Mouse (Mus musculus) liver, postnatal 0 days (tissue): ENCODE measurements around the gene Ankrd2. TPM values are rescaled to one million over a fixed set of nuclear protein-coding genes. Genes with fewer than 3 reads are reported as not detected.

Source experiments
- ATAC-seq: fragments of 200-750 bp; cut with Nextera tagmentation; 2 replicates; pipeline ENCODE4 v1.8.0; 2017; ENCODE audit warnings: mild to moderate bottlenecking, moderate library complexity
- DNase-seq: peaks from one replicate; pipeline ENCODE4 v3.0.0-alpha.2; 2016
- H3K27ac ChIP-seq: fragments of 300-500 bp; sonication (generic); 2 replicates; pipeline ENCODE4 v1.5.1; 2014; ENCODE audit warnings: antibody characterized with exemption, moderate library complexity, mild to moderate bottlenecking, low read depth
- H3K27me3 ChIP-seq: fragments of 300-500 bp; sonication (generic); 2 replicates; pipeline ENCODE4 v1.6.1; 2014; ENCODE audit warnings: low read length, control low read depth, mixed read lengths; ENCODE audit not compliant: insufficient read depth
- H3K36me3 ChIP-seq: fragments of 300-500 bp; sonication (generic); replicated peaks from 2 replicates; pipeline ENCODE4 v1.6.1; 2014; ENCODE audit warnings: mild to moderate bottlenecking, control low read depth, low read length, moderate library complexity, mixed read lengths; ENCODE audit not compliant: insufficient read depth
- H3K4me1 ChIP-seq: fragments of 300-500 bp; sonication (generic); 2 replicates; pipeline ENCODE4 v1.6.1; 2014; ENCODE audit warnings: antibody characterized with exemption, mild to moderate bottlenecking, control low read depth; ENCODE audit not compliant: insufficient read depth
- H3K4me2 ChIP-seq: fragments of 300-500 bp; sonication (generic); 2 replicates; pipeline ENCODE4 v1.6.1; 2014; ENCODE audit warnings: low read depth, mild to moderate bottlenecking, low read length, moderate library complexity, mixed read lengths
- H3K4me3 ChIP-seq: fragments of 300-500 bp; sonication (generic); 2 replicates; pipeline ENCODE4 v1.5.1; 2014; ENCODE audit warnings: low read depth, low read length
- H3K9ac ChIP-seq: fragments of 300-500 bp; sonication (generic); replicated peaks from 2 replicates; pipeline ENCODE4 v1.6.1; 2014; ENCODE audit warnings: mild to moderate bottlenecking, moderate library complexity
- H3K9me3 ChIP-seq: fragments of 300-500 bp; sonication (generic); 2 replicates; pipeline ENCODE4 v1.6.1; 2016; ENCODE audit warnings: mild to moderate bottlenecking, control low read depth, low read length, mixed read lengths
- CTCF ChIP-seq: sonication (generic); IDR thresholded peaks from 2 replicates; pipeline ENCODE4 v1.5.1; 2016; ENCODE audit warnings: antibody characterized with exemption, low read depth
- EP300 ChIP-seq: IDR thresholded peaks from 2 replicates; pipeline ENCODE4 v1.6.1; 2016; ENCODE audit warnings: antibody characterized with exemption, low read depth, mild to moderate bottlenecking
- WGBS: fragments of 180-500 bp; shearing (Covaris S2); extraction: QIAGEN DNeasy Blood & Tissue Kit; methylation state at CpG from one replicate; pipeline ENCODE4 v1.1.7; 2014; ENCODE audit not compliant: insufficient replicate concordance; 5-methylcytosine and 5-hydroxymethylcytosine counted together
- polyA plus RNA-seq: library from polyadenylated mRNA; unstranded; fragments of >200 nt; fragmentation: Nextera tagmentation; extraction: Ambion mirVana; gene quantifications from 2 replicates; pipeline ENCODE4 v1.2.1, GENCODE M21; 2015

The Ankrd2 gene
- polyA plus RNA-seq, 1 experiment from 2014 or later = 0.22 TPM

DNA sequence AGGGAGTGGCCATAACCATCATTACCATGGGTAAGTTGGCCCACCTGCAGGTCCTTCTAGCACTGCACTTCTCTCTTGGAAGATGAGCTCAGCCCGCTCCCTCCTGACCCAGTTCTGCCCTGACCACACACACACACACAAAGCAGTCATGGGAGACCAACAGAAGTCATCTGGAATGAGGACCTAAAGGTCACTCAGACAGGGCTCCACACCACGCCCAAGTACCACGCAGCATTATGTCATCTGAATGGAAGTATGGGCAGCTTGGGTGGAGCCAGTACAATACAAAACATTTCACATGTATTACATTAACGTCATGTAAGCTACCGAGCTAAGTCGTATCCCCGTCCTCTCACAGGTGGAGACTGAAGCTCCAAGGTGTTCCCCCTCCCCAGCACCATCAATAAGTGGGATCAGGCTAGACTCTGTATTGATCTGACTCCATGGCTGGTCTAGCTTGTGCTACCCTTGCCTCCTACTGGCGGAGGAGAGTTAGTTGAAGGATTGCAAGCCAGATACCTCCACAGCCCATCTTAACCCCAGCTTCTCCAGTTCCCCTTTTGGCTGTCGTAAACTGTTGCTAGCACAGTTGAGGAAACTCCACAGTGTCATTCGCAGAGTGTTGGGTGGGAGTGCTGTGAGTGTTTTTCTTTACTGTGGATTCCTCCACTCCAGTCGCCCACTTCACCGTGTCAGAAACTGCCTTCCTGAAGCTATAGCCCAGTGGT, 34.4 kb upstream of the Ankrd2 start:
- H3K9ac ChIP-seq = no peak overlapping the region
- no peak overlapping the region for H3K4me2 ChIP-seq
- H3K9me3 ChIP-seq = no peaks in the 10 kb centered on the region
- ATAC-seq (peak; percentile 13; the same call in 1 of the 2 replicates), DNase-seq (no peak)
- H3K27me3 ChIP-seq = no peaks in the 10 kb centered on the region
- WGBS = 68% methylated on average over 12 of the region's 12 CpGs
- H3K4me1 ChIP-seq = peaks cover 27% of the 10 kb centered on the region
- no peak overlapping the region for H3K4me3 ChIP-seq
- peak overlapping the region; percentile 73; the same call in 1 of the 2 replicates for H3K27ac ChIP-seq
- peak; percentile 13; the same call in 1 of the 2 replicates for TF ChIP-seq CTCF
- no peak for TF ChIP-seq EP300
- no peaks in the 10 kb centered on the region for H3K36me3 ChIP-seq

DNA sequence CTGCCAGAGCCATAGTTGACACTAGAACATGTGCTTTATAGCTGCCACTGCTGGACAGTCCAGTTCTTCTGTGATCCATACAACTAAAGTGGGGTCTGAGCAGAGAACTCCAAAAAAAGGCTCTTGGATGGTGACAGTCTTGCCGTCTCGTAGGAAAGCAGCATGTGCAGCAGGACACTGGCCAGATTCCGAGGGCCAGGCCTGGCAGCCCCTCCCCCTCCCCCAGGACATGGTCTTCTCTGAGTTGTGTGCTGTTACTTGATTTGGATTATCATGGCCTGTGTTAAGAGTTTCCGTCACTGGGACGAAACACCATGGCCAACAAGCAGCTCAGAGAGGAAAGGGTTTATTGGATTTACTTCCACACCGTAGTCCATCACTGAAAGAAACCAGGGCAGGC, 31.5 kb upstream of the Ankrd2 start:
- Histone ChIP-seq H3K27ac (no peak overlapping the region), H3K4me2 (no peak overlapping the region), H3K36me3 (no peaks in the 10 kb centered on the region), H3K27me3 (no peaks in the 10 kb centered on the region), H3K4me1 (peaks cover 40% of the 10 kb centered on the region), H3K9me3 (no peaks in the 10 kb centered on the region), H3K9ac (no peak overlapping the region), H3K4me3 (no peak overlapping the region)
- no peak for TF ChIP-seq CTCF
- no peak for TF ChIP-seq EP300
- WGBS = 64% methylated on average over 6 of the region's 6 CpGs
- no peak for DNase-seq
- no peak for ATAC-seq

DNA sequence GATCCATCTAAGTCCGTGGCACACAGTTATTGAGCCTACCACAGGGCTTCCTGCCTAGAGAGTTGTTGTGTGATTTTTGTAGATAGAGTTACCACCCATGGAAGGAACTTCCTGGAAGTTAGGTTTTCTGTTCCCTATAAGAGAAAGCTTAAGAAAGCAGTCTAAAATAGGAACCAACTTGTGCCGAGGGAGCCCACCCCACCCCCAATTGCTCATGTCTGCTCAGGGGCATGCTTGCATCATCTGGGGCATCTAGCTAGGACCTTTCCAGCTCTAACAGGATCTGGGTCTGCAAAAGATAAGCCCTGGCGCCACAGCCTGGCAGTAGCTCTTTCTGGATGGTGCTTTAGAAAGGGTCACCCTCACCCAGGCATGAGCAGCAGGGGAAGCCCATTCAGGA, 30.2 kb upstream of the Ankrd2 start:
- Histone ChIP-seq H3K4me2 (peak overlapping the region; percentile 24; the same call in 1 of the 2 replicates), H3K27ac (peak overlapping the region; percentile 67), H3K36me3 (no peaks in the 10 kb centered on the region), H3K4me1 (peaks cover 37% of the 10 kb centered on the region), H3K27me3 (no peaks in the 10 kb centered on the region), H3K9me3 (no peaks in the 10 kb centered on the region), H3K9ac (no peak overlapping the region), H3K4me3 (no peak overlapping the region)
- no peak for TF ChIP-seq EP300
- no peak for TF ChIP-seq CTCF
- WGBS = 12% methylated on average over 3 of the region's 3 CpGs
- DNase-seq (peak; percentile 43), ATAC-seq (peak; percentile 40; the same call in 1 of the 2 replicates)

DNA sequence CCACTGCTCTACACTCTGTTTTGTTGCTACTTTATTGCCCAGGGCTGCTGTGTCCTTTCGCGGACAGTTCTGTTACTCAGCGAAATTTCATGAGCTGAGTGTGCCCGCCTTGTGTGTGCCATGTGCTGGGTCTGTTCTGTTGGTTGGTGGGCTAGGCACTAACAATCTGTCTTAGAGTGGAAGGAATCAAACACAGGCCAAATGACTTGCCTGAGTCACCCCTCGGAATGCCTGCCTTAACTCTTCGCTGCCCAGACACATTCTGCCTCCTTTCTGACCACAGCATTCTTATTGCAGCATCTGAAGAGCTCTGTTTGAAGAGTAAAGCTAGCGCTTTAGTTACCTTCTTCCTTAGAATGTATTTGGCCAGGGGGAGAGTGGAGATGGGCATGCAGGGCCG, 29.2 kb upstream of the Ankrd2 start:
- no peak overlapping the region for H3K27ac ChIP-seq
- no peak overlapping the region for H3K4me3 ChIP-seq
- H3K9me3 ChIP-seq = no peaks in the 10 kb centered on the region
- H3K4me1 ChIP-seq = peaks cover 37% of the 10 kb centered on the region
- no peaks in the 10 kb centered on the region for H3K36me3 ChIP-seq
- H3K27me3 ChIP-seq = no peaks in the 10 kb centered on the region
- DNase-seq (no peak), ATAC-seq (no peak)
- no peak overlapping the region for H3K9ac ChIP-seq
- TF ChIP-seq EP300 (no peak), CTCF (no peak)
- 67% methylated on average over 8 of the region's 8 CpGs for WGBS
- no peak overlapping the region for H3K4me2 ChIP-seq

DNA sequence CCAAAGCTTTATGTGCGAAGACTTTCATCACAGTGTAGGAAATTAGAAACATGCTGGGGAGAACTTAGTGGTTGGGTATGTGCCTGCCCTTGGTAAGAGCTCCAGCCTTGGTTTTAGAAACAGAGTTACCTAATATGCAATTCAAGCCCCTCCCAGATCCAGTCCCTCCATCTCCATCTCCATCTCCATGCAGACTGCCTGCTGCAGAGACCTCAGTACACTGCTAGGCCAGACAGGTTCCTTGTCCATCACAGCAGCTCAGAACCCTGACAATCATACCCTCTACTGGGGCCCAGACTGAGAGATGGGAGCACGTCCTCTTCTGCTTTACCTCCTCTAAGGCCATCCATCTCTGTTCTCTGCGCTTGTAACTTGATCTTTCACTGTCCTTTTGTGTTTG, 27.2 kb upstream of the Ankrd2 start:
- DNase-seq (no peak), ATAC-seq (no peak)
- Histone ChIP-seq H3K9me3 (no peaks in the 10 kb centered on the region), H3K27ac (no peak overlapping the region), H3K9ac (no peak overlapping the region), H3K27me3 (no peaks in the 10 kb centered on the region), H3K4me1 (peaks cover 37% of the 10 kb centered on the region), H3K36me3 (no peaks in the 10 kb centered on the region), H3K4me3 (no peak overlapping the region), H3K4me2 (no peak overlapping the region)
- TF ChIP-seq EP300 (no peak), CTCF (no peak)
- 58% methylated on average over 3 of the region's 3 CpGs for WGBS

DNA sequence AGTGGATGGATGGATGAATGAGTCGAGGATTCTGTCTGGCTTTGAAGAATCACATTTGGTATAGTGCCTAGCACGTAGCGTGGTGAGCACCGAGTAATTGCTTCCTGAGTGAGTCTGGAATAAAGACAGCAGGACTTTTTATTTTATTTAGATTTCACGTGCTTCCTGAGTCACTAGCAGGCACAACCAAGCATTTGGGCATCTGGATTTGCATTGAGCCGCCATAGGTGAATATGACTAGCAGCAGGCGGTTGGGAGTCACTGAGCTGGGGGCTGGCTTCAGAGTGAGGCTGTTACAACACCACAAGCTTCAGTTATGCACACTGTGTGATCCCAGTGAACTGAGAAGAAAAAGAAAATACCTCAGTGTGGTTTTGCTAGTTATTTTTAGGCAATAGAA, 26.7 kb upstream of the Ankrd2 start:
- Histone ChIP-seq H3K27me3 (no peaks in the 10 kb centered on the region), H3K4me2 (no peak overlapping the region), H3K27ac (no peak overlapping the region), H3K9ac (no peak overlapping the region), H3K9me3 (no peaks in the 10 kb centered on the region), H3K4me1 (peaks cover 35% of the 10 kb centered on the region), H3K36me3 (no peaks in the 10 kb centered on the region), H3K4me3 (no peak overlapping the region)
- WGBS = 63% methylated on average over 7 of the region's 7 CpGs
- no peak for TF ChIP-seq CTCF
- TF ChIP-seq EP300 = no peak
- no peak for DNase-seq
- ATAC-seq = no peak
